Mouse (Mus musculus): ENCODE results near the gene Lsm12. TPM values are rescaled to one million over a fixed set of nuclear protein-coding genes. Genes with fewer than 3 reads are reported as not detected.

Lsm12 gene
- polyA plus RNA-seq, 1 experiment from 2014 or later, result 89.9 TPM

- WGBS, result 52% methylated on average over 18 of the region's 18 CpGs
- H3K4me2 ChIP-seq (ENCODE audit: low read length), result no peak overlapping the region
- H3K9me3 ChIP-seq (ENCODE audit: control insufficient read depth, low read length), result no peaks in the 10 kb centered on the region
- H3K4me1 ChIP-seq (replicated peaks; ENCODE audit: control insufficient read depth, insufficient read depth, low read length), result peaks cover 85% of the 10 kb centered on the region
- DNase-seq (ENCODE audit: low spot score) (no peak), ATAC-seq (replicated peaks; ENCODE audit: low FRiP score, low TSS enrichment, low read depth) (no peak)
- no peaks in the 10 kb centered on the region for H3K27me3 ChIP-seq (replicated peaks; ENCODE audit: control insufficient read depth, insufficient read depth, low read length)
- no peak overlapping the region for H3K9ac ChIP-seq (ENCODE audit: low read length)
- no peak overlapping the region for H3K4me3 ChIP-seq (ENCODE audit: low read depth, low read length)
- H3K36me3 ChIP-seq (ENCODE audit: control insufficient read depth, insufficient read depth, low read length), result peaks cover 8% of the 10 kb centered on the region
- H3K27ac ChIP-seq (ENCODE audit: low read depth), result 0 out of 2 replicates have a peak overlapping the region, but pooled peaks have one; percentile 22
Observed at GRCm38 (mm10) chr11:102211936-102212341, 26.8 kb upstream of the Lsm12 start.

GRCm38 (mm10) chr11:102211011-102211410 lies 25.9 kb upstream of the Lsm12 start:
- 27% methylated on average over 5 of the region's 5 CpGs for WGBS

GRCm38 (mm10) chr11:102210185-102210584 lies 25.1 kb upstream of the Lsm12 start:
- peaks cover 68% of the 10 kb centered on the region for H3K4me1 ChIP-seq (replicated peaks; ENCODE audit: control insufficient read depth, insufficient read depth, low read length)
- H3K4me3 ChIP-seq (ENCODE audit: low read depth, low read length), result no peak overlapping the region
- no peaks in the 10 kb centered on the region for H3K27me3 ChIP-seq (replicated peaks; ENCODE audit: control insufficient read depth, insufficient read depth, low read length)
- no peak for ATAC-seq (replicated peaks; ENCODE audit: low FRiP score, low TSS enrichment, low read depth)
- H3K36me3 ChIP-seq (ENCODE audit: control insufficient read depth, insufficient read depth, low read length), result peaks cover 25% of the 10 kb centered on the region
- WGBS, result 75% methylated on average over 3 of the region's 3 CpGs
- no peak overlapping the region for H3K9ac ChIP-seq (ENCODE audit: low read length)
- no peak overlapping the region for H3K27ac ChIP-seq (ENCODE audit: low read depth)
- no peaks in the 10 kb centered on the region for H3K9me3 ChIP-seq (ENCODE audit: control insufficient read depth, low read length)
- H3K4me2 ChIP-seq (ENCODE audit: low read length), result no peak overlapping the region
- DNase-seq (ENCODE audit: low spot score), result no peak

More at GRCm38 (mm10) chr11:102211011-102211410, 25.9 kb upstream of the Lsm12 start:
- Histone ChIP-seq H3K27ac (ENCODE audit: low read depth) (no peak overlapping the region), H3K9ac (ENCODE audit: low read length) (no peak overlapping the region), H3K36me3 (ENCODE audit: control insufficient read depth, insufficient read depth, low read length) (peaks cover 17% of the 10 kb centered on the region), H3K4me3 (ENCODE audit: low read depth, low read length) (no peak overlapping the region), H3K27me3 (replicated peaks; ENCODE audit: control insufficient read depth, insufficient read depth, low read length) (no peaks in the 10 kb centered on the region), H3K4me2 (ENCODE audit: low read length) (no peak overlapping the region), H3K4me1 (replicated peaks; ENCODE audit: control insufficient read depth, insufficient read depth, low read length) (peaks cover 76% of the 10 kb centered on the region), H3K9me3 (ENCODE audit: control insufficient read depth, low read length) (no peaks in the 10 kb centered on the region)
- DNase-seq (ENCODE audit: low spot score) (no peak), ATAC-seq (replicated peaks; ENCODE audit: low FRiP score, low TSS enrichment, low read depth) (no peak)

- no peaks in the 10 kb centered on the region for H3K27me3 ChIP-seq (replicated peaks; ENCODE audit: control insufficient read depth, insufficient read depth, low read length)
- no peak overlapping the region for H3K9ac ChIP-seq (ENCODE audit: low read length)
- no peak for ATAC-seq (replicated peaks; ENCODE audit: low FRiP score, low TSS enrichment, low read depth)
- no peak for DNase-seq (ENCODE audit: low spot score)
- no peaks in the 10 kb centered on the region for H3K9me3 ChIP-seq (ENCODE audit: control insufficient read depth, low read length)
- 33% methylated on average over 2 of the region's 2 CpGs for WGBS
- peaks cover 28% of the 10 kb centered on the region for H3K36me3 ChIP-seq (ENCODE audit: control insufficient read depth, insufficient read depth, low read length)
- no peak overlapping the region for H3K4me3 ChIP-seq (ENCODE audit: low read depth, low read length)
- H3K4me2 ChIP-seq (ENCODE audit: low read length), result no peak overlapping the region
- H3K27ac ChIP-seq (ENCODE audit: low read depth), result no peak overlapping the region
- peaks cover 64% of the 10 kb centered on the region for H3K4me1 ChIP-seq (replicated peaks; ENCODE audit: control insufficient read depth, insufficient read depth, low read length)
Observed at GRCm38 (mm10) chr11:102209742-102210141, 24.6 kb upstream of the Lsm12 start.

- Histone ChIP-seq H3K27me3 (replicated peaks; ENCODE audit: control insufficient read depth, insufficient read depth, low read length) (no peaks in the 10 kb centered on the region), H3K27ac (ENCODE audit: low read depth) (no peak overlapping the region; the same call in 1 of the 2 replicates), H3K4me2 (ENCODE audit: low read length) (no peak overlapping the region), H3K9ac (ENCODE audit: low read length) (no peak overlapping the region), H3K9me3 (ENCODE audit: control insufficient read depth, low read length) (no peaks in the 10 kb centered on the region), H3K4me1 (replicated peaks; ENCODE audit: control insufficient read depth, insufficient read depth, low read length) (peaks cover 55% of the 10 kb centered on the region), H3K4me3 (ENCODE audit: low read depth, low read length) (no peak overlapping the region), H3K36me3 (ENCODE audit: control insufficient read depth, insufficient read depth, low read length) (peaks cover 37% of the 10 kb centered on the region)
- WGBS, result 42% methylated on average over 4 of the region's 4 CpGs
- DNase-seq (ENCODE audit: low spot score), result no peak
- ATAC-seq (replicated peaks; ENCODE audit: low FRiP score, low TSS enrichment, low read depth), result no peak
Observed at GRCm38 (mm10) chr11:102208846-102209245, 23.8 kb upstream of the Lsm12 start.

DNA sequence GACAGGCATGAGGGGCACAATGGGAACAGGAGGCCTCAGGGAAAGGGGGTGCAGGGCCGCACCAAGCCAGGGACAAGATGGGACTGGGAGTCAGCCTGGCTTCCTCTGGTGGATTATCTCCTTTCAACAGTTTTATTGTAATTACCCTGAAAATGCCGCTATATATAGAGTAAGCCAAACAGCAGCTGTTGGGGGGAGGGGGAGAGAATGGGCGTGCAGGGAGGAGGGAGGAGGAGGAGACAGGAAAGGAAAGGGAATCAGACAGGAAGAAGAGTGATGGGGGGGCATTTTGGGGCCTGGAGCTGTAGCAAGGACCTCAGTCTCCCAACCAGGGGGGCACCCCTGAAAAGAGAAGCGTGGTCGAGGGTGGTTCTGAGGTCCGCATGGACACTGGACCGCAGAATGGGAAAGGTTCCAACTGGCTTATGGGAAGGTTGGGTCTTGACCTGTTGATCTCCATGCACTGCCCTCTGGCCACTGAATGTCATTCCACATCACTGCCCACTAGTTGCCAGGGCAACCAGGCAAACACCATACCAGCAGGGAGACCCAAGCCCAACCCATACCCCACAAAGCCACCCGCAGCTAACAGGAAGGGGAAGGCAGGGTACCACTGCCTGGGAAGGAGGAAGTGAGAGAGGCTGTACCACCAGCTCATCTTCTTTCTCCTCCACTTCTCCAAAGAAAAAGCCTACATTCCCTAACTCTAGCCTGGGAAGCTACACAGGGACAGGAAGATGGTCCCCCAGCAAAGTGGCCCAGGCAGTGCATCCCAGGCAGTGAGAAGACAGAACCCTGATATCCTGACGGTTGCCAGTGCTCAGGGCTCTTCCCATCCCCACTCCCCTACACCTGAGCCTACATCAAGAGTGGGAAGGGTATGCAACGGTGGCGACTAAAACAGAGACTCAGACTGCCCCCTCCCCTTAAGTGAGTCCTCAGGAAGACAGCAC lies 23.0 kb upstream of the Lsm12 start:
- DNase-seq (ENCODE audit: low spot score) (no peak), ATAC-seq (replicated peaks; ENCODE audit: low FRiP score, low TSS enrichment, low read depth) (no peak)
- Histone ChIP-seq H3K9ac (ENCODE audit: low read length) (no peak overlapping the region), H3K4me1 (replicated peaks; ENCODE audit: control insufficient read depth, insufficient read depth, low read length) (peaks cover 49% of the 10 kb centered on the region), H3K4me2 (ENCODE audit: low read length) (peak overlapping the region; percentile 20), H3K27ac (ENCODE audit: low read depth) (peak overlapping the region; percentile 54), H3K9me3 (ENCODE audit: control insufficient read depth, low read length) (no peaks in the 10 kb centered on the region), H3K27me3 (replicated peaks; ENCODE audit: control insufficient read depth, insufficient read depth, low read length) (no peaks in the 10 kb centered on the region), H3K4me3 (ENCODE audit: low read depth, low read length) (no peak overlapping the region), H3K36me3 (ENCODE audit: control insufficient read depth, insufficient read depth, low read length) (peaks cover 43% of the 10 kb centered on the region)
- 41% methylated on average over 11 of the region's 11 CpGs for WGBS

DNA sequence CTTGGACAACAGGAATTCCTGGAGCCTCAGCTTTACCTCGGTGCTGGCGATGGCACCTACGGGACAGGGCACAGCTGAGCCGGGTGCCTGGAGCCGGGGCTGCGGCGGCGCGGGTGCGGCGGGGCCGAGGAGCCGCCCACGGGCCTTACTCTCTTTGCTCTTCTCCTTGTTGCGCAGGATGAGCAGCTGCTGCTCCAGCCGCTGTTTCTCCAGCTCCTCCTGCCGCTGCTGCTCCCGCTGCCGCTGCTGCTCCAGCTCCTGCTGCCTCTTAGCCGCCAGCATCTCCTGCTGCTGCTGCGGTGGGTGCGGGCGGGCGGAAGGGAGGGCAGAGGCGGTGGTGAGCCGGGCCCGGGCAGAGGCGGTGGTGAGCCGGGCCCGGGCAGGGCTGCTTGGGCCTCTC lies 21.4 kb upstream of the Lsm12 start:
- no peak overlapping the region for H3K27ac ChIP-seq (ENCODE audit: low read depth)
- ATAC-seq (replicated peaks; ENCODE audit: low FRiP score, low TSS enrichment, low read depth) (no peak), DNase-seq (ENCODE audit: low spot score) (no peak)
- no peaks in the 10 kb centered on the region for H3K9me3 ChIP-seq (ENCODE audit: control insufficient read depth, low read length)
- H3K4me1 ChIP-seq (replicated peaks; ENCODE audit: control insufficient read depth, insufficient read depth, low read length), result peaks cover 38% of the 10 kb centered on the region
- no peak overlapping the region for H3K4me2 ChIP-seq (ENCODE audit: low read length)
- peaks cover 54% of the 10 kb centered on the region for H3K36me3 ChIP-seq (ENCODE audit: control insufficient read depth, insufficient read depth, low read length)
- no peak overlapping the region for H3K9ac ChIP-seq (ENCODE audit: low read length)
- WGBS, result 71% methylated on average over 28 of the region's 30 CpGs
- H3K27me3 ChIP-seq (replicated peaks; ENCODE audit: control insufficient read depth, insufficient read depth, low read length), result no peaks in the 10 kb centered on the region
- H3K4me3 ChIP-seq (ENCODE audit: low read depth, low read length), result no peak overlapping the region

DNA sequence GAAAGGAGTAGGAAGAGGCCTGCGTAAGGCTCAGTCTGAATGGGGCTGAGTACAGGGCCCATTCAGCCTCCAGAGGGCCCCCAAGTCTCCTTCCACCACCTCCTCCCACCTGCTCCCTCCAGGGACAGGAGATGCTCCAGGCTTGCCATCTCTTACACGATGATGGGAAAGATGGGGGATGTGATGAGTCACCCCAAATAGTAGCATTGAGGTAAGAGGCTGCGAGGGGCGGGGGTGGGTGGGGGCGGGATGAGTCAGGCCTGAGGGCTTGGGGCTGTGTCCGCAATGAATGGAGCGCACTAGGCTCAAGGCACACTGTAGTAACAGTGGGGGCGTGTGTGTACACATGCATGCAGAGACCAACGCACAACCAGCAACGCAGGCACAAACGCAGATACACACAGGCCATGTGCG lies 16.3 kb upstream of the Lsm12 start:
- no peak overlapping the region for H3K4me2 ChIP-seq (ENCODE audit: low read length)
- H3K27ac ChIP-seq (ENCODE audit: low read depth), result no peak overlapping the region
- H3K4me3 ChIP-seq (ENCODE audit: low read depth, low read length), result no peak overlapping the region
- ATAC-seq (replicated peaks; ENCODE audit: low FRiP score, low TSS enrichment, low read depth) (no peak), DNase-seq (ENCODE audit: low spot score) (no peak)
- H3K9me3 ChIP-seq (ENCODE audit: control insufficient read depth, low read length), result no peaks in the 10 kb centered on the region
- H3K36me3 ChIP-seq (ENCODE audit: control insufficient read depth, insufficient read depth, low read length), result peaks cover 95% of the 10 kb centered on the region
- 76% methylated on average over 12 of the region's 12 CpGs for WGBS
- no peaks in the 10 kb centered on the region for H3K27me3 ChIP-seq (replicated peaks; ENCODE audit: control insufficient read depth, insufficient read depth, low read length)
- no peaks in the 10 kb centered on the region for H3K4me1 ChIP-seq (replicated peaks; ENCODE audit: control insufficient read depth, insufficient read depth, low read length)
- no peak overlapping the region for H3K9ac ChIP-seq (ENCODE audit: low read length)

DNA sequence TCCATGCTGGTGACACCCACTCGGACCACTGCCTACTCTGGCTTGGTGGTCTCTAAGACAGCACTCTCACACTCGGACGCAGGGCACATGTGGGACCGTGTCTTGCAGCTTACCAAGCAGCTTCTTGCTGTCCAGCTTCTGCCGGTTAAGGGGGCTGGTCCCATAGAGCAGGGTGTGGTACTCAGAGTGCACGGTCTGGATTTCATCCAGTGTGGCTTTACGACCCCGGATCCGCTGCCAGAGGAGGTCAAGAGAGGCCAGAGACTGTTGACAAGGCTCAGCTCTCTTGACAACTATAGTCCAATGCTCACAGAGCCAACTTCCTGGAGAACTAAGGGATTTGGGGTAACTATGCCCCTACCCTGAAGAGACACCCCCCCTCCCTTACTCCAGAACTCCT lies 14.8 kb upstream of the Lsm12 start:
- H3K9ac ChIP-seq (ENCODE audit: low read length), result no peak overlapping the region
- 29% methylated on average over 9 of the region's 9 CpGs for WGBS
- H3K27ac ChIP-seq (ENCODE audit: low read depth), result no peak overlapping the region
- H3K9me3 ChIP-seq (ENCODE audit: control insufficient read depth, low read length), result no peaks in the 10 kb centered on the region
- DNase-seq (ENCODE audit: low spot score) (no peak), ATAC-seq (replicated peaks; ENCODE audit: low FRiP score, low TSS enrichment, low read depth) (no peak)
- no peaks in the 10 kb centered on the region for H3K27me3 ChIP-seq (replicated peaks; ENCODE audit: control insufficient read depth, insufficient read depth, low read length)
- H3K4me2 ChIP-seq (ENCODE audit: low read length), result no peak overlapping the region
- H3K4me3 ChIP-seq (ENCODE audit: low read depth, low read length), result no peak overlapping the region
- no peaks in the 10 kb centered on the region for H3K4me1 ChIP-seq (replicated peaks; ENCODE audit: control insufficient read depth, insufficient read depth, low read length)
- peaks cover 95% of the 10 kb centered on the region for H3K36me3 ChIP-seq (ENCODE audit: control insufficient read depth, insufficient read depth, low read length)
